Mouse (Mus musculus): Measurements from ENCODE around the gene Atp2c1. TPM values are rescaled to one million over a fixed set of nuclear protein-coding genes. Genes with fewer than 3 reads are reported as not detected.
A peak's percentile ranks its signal among the peaks of the same experiment; 100 is the strongest.

Atp2c1 gene
- total RNA-seq (2015; ENCODE audit: low replicate concordance) (13.0 and 28.1 TPM in 2 replicates), total RNA-seq (2017; ENCODE audit: low replicate concordance) (25.2 and 37.4 TPM in 2 replicates)

GRCm38 (mm10) chr9:105527219-105527618 is at the start of gene Atp2c1:
Atp2c1 (minus strand) TSS chr9:105527319.
- no peak for ATAC-seq (replicated peaks; ENCODE audit: low FRiP score, poor library complexity, severe bottlenecking)

GRCm38 (mm10) chr9:105557452-105557851 is 30.3 kb upstream of the Atp2c1 start:
- ATAC-seq (replicated peaks; ENCODE audit: low FRiP score, poor library complexity, severe bottlenecking) = no peak

- ATAC-seq (replicated peaks; ENCODE audit: low FRiP score, poor library complexity, severe bottlenecking) = no peak
Measured at GRCm38 (mm10) chr9:105556141-105556735, 29.1 kb upstream of the Atp2c1 start.

GRCm38 (mm10) chr9:105554439-105554807 is 27.3 kb upstream of the Atp2c1 start:
- ATAC-seq (replicated peaks; ENCODE audit: low FRiP score, poor library complexity, severe bottlenecking) = no peak

- no peak for ATAC-seq (replicated peaks; ENCODE audit: low FRiP score, poor library complexity, severe bottlenecking)
Measured at GRCm38 (mm10) chr9:105553629-105554438, 26.7 kb upstream of the Atp2c1 start.

GRCm38 (mm10) chr9:105551407-105551806 is 24.3 kb upstream of the Atp2c1 start:
- no peak for ATAC-seq (replicated peaks; ENCODE audit: low FRiP score, poor library complexity, severe bottlenecking)

GRCm38 (mm10) chr9:105549096-105549495 is 22.0 kb upstream of the Atp2c1 start:
- no peak for ATAC-seq (replicated peaks; ENCODE audit: low FRiP score, poor library complexity, severe bottlenecking)

GRCm38 (mm10) chr9:105544013-105544750 is 17.1 kb upstream of the Atp2c1 start:
- ATAC-seq (replicated peaks; ENCODE audit: low FRiP score, poor library complexity, severe bottlenecking) = no peak

GRCm38 (mm10) chr9:105537473-105537872 is 10.4 kb upstream of the Atp2c1 start:
- no peak for ATAC-seq (replicated peaks; ENCODE audit: low FRiP score, poor library complexity, severe bottlenecking)

- ATAC-seq (replicated peaks; ENCODE audit: low FRiP score, poor library complexity, severe bottlenecking) = no peak
Measured at GRCm38 (mm10) chr9:105536877-105537276, 9.8 kb upstream of the Atp2c1 start.

- no peak for ATAC-seq (replicated peaks; ENCODE audit: low FRiP score, poor library complexity, severe bottlenecking)
Measured at GRCm38 (mm10) chr9:105525355-105525754, 1.8 kb downstream of the Atp2c1 start.

- ATAC-seq (replicated peaks; ENCODE audit: low FRiP score, poor library complexity, severe bottlenecking) = no peak
Measured at GRCm38 (mm10) chr9:105523038-105523437, 4.1 kb downstream of the Atp2c1 start.

- 0 out of 2 replicates have a peak, but pooled peaks have one; percentile 13 for ATAC-seq (replicated peaks; ENCODE audit: low FRiP score, poor library complexity, severe bottlenecking)
Measured at GRCm38 (mm10) chr9:105522063-105522462, 5.1 kb downstream of the Atp2c1 start.

- ATAC-seq (replicated peaks; ENCODE audit: low FRiP score, poor library complexity, severe bottlenecking) = peak; percentile 51
Measured at GRCm38 (mm10) chr9:105520776-105521552, 6.2 kb downstream of the Atp2c1 start.

GRCm38 (mm10) chr9:105519278-105519883 is 7.7 kb downstream of the Atp2c1 start:
- ATAC-seq (replicated peaks; ENCODE audit: low FRiP score, poor library complexity, severe bottlenecking) = no peak

GRCm38 (mm10) chr9:105503690-105504089 is 23.4 kb downstream of the Atp2c1 start:
- ATAC-seq (replicated peaks; ENCODE audit: low FRiP score, poor library complexity, severe bottlenecking) = no peak

- no peak for ATAC-seq (replicated peaks; ENCODE audit: low FRiP score, poor library complexity, severe bottlenecking)
Measured at GRCm38 (mm10) chr9:105502389-105502788, 24.7 kb downstream of the Atp2c1 start.

- ATAC-seq (replicated peaks; ENCODE audit: low FRiP score, poor library complexity, severe bottlenecking) = peak; percentile 70
Measured at GRCm38 (mm10) chr9:105495316-105496174, 31.6 kb downstream of the Atp2c1 start.
